Mouse (Mus musculus) Patski (cell line): Measurements from ENCODE around the gene Zfp747. TPM values are rescaled to one million over a fixed set of nuclear protein-coding genes. Genes with fewer than 3 reads are reported as not detected.

Experiments
- ATAC-seq: fragments of 100-300 bp; one replicate; pipeline ENCODE4 v1.8.0; 2021
- CTCF ChIA-PET: fragments of 350-600 bp; sonication (Branson Sonifier 250); formaldehyde crosslinking; loops from one replicate; lab custom pipeline; 2022; ENCODE audit warnings: inconsistent platforms; lab: Charles Lee
- POLR2A ChIA-PET: fragments of 350-600 bp; sonication (Branson Sonifier 250); formaldehyde crosslinking; loops from one replicate; lab custom pipeline; 2022; ENCODE audit warnings: antibody characterized with exemption, inconsistent platforms; lab: Charles Lee
- DNase-seq: peaks from one replicate; pipeline ENCODE4 v3.0.0-alpha.2; 2011; ENCODE audit warnings: low read depth, low spot score
- H3K27me3 ChIP-seq: fragments of 371-371 bp; one replicate; pipeline ENCODE4 v1.5.1; 2021
- CTCF ChIP-seq: fragments of 100-300 bp; IDR thresholded peaks from one replicate; pipeline ENCODE4 v1.5.1; 2021
- in situ Hi-C: fragments of 300-500 bp; cut with MboI; formaldehyde crosslinking; loops from 3 replicates; pipeline ENCODE4 v1.11.1; 2018; ENCODE audit warnings: low pct_unique_long_range_greater_than_20kb, mixed read lengths
- polyA plus RNA-seq: library from polyadenylated mRNA; unstranded; gene quantifications from one replicate; pipeline ENCODE4 v1.2.3, GENCODE M21; 2021

Zfp747 gene
- polyA plus RNA-seq, 1 experiment from 2014 or later: 4.9 TPM

DNA sequence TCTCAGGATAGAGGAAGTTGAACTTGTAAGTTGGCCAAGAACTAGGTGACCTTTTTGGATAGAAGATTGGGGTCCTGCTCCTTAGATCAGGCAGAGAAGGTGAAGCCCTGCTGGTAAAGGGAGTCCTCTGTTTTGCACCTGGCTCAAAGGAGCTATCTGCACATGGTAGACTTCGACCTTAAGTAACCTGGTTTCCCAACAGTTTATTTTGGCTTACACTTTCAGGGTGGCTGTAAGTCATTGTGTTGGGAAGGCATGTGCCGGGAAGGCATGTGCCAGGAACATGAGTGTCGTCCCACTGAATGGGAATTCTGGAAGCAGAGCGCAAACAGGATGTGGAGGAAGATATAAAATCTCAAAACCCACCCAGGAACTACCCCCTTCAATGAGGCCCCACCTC, 40.2 kb downstream of the Zfp747 start:
- DNase-seq (no peak), ATAC-seq (no peak)
- ChIA-PET CTCF (interaction anchor here (0.8 to 1.9 kb wide), 4 partner anchors 17 to 26 kb away, joined by 3 to 5 read pairs (median 4); no protein-coding TSS in a partner anchor), POLR2A (no interaction called here)
- H3K27me3 ChIP-seq: no peaks in the 10 kb centered on the region
- no peak for TF ChIP-seq CTCF
- in situ Hi-C loops: no loop called here

DNA sequence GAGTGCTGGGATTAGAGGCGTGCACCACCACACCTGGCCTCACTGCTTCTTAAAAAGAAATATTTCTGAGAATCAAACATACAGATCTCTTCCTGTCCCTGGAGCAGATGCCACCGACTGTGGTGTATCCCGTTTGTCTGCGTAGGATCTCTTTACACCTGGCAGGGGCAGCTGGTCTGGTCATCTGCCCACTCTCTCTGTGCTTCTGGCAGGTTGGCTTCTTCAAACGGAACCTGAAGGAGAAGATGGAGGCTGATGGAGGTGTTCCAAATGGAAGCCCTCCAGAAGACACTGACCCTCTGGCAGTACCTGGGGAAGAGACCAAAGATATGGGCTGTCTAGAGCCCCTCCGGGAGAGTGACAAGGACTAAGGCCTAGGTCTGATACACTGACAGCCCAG, 42.6 kb downstream of the Zfp747 start:
- CTCF ChIA-PET: no interaction called here
- ATAC-seq: no peak
- no peak for TF ChIP-seq CTCF
- DNase-seq: no peak
- H3K27me3 ChIP-seq: no peaks in the 10 kb centered on the region
- POLR2A ChIA-PET: no interaction called here
- in situ Hi-C loops: no loop called here

DNA sequence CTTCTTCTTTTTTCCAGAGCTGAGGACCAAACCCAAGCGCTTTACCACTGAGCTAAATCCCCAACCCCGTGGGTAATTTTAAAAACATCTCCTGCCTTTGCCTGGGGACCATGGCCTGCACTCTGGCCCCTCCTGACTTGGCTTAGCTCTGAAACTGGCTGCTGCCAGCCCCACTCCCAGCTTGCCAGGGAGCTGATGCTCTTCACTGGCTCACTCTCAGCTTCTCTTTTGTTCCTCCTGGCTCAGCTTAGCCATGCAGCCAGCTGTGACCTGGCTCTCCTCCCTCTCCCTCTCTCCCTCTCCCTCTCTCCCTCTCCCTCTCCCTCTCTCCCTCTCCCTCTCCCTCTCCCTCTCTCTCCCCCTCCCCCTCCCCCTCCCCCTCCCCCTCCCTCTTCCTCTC, 49.2 kb downstream of the Zfp747 start:
- ATAC-seq (no peak), DNase-seq (no peak)
- POLR2A ChIA-PET: interaction anchor here (0.6 kb wide), 1 partner anchor 468 kb away, joined by 6 read pairs; no protein-coding TSS in a partner anchor
- no peak for TF ChIP-seq CTCF
- CTCF ChIA-PET: no interaction called here
- in situ Hi-C loops: no loop called here
- no peaks in the 10 kb centered on the region for H3K27me3 ChIP-seq

DNA sequence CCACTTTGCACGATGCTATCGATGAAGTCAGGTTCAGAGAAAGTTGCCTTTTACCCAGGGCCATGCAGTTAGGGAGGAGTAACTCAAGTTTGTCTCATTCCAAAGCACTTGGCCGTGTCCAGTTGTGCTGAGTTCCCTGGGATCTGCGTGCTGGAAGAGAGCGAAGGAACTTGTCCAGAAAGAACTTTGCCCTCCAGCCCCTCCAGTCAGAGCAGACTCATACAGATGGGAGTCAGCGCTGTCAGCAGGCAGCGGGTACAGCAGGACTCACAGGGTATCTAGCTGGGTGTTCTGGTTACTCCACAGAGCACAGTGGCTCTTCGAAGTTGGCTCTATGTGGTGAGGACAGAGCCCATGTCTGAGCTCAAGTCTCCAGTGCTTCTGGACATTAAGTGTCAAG, 50.3 kb downstream of the Zfp747 start:
- no peak for TF ChIP-seq CTCF
- ChIA-PET CTCF (interaction anchor here (1.3 kb wide), 1 partner anchor 15 kb away, joined by 4 read pairs; no protein-coding TSS in a partner anchor), POLR2A (interaction anchor here (0.6 kb wide), 1 partner anchor 23 kb away, joined by 3 read pairs; no protein-coding TSS in a partner anchor)
- in situ Hi-C loops: no loop called here
- no peak for ATAC-seq
- no peak for DNase-seq
- H3K27me3 ChIP-seq: no peaks in the 10 kb centered on the region

DNA sequence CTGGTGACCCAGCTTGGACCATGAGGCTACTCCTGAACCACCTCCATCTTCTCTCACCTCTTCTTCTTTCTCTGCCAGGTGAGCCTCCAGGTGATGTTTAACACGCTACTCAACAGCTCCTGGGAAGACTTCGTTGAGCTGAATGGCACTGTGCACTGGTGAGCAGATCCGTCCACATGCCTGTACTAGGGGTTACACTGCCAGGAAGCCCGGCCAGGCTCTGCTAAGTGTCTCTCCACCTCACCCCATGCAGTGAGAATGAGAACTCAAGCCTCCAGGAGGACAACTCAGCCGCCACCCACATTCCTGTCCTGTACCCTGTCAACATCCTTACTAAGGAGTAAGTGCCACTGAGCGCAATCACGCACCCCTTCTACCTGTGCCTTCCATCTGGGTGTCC, 50.9 kb downstream of the Zfp747 start:
- H3K27me3 ChIP-seq: no peaks in the 10 kb centered on the region

More for the DNA sequence above, 50.9 kb downstream of the Zfp747 start:
- no peak for ATAC-seq
- DNase-seq: no peak
- POLR2A ChIA-PET: interaction anchor here (0.6 kb wide), 1 partner anchor 24 kb away, joined by 3 read pairs; no protein-coding TSS in a partner anchor
- CTCF ChIA-PET: interaction anchor here (1.3 kb wide), 1 partner anchor 14 kb away, joined by 4 read pairs; no protein-coding TSS in a partner anchor
- no peak for TF ChIP-seq CTCF
- in situ Hi-C loops: no loop called here

Other genes starting within 250 kb of the Zfp747 start
- 0.21 TPM for gene Spn, start 238.2 kb downstream of the Zfp747 start, polyA plus RNA-seq
- 66.6 TPM for gene Cd2bp2, start 180.0 kb downstream of the Zfp747 start, polyA plus RNA-seq
- gene Tbc1d10b, start 167.6 kb downstream of the Zfp747 start, polyA plus RNA-seq: 51.7 TPM
- 6.9 TPM for gene Mylpf, start 167.2 kb downstream of the Zfp747 start, polyA plus RNA-seq
- gene Zfp553, start 143.0 kb downstream of the Zfp747 start, polyA plus RNA-seq: 17.7 TPM
- gene Sept1, start 142.9 kb downstream of the Zfp747 start, polyA plus RNA-seq: 2.1 TPM
- 45.1 TPM for gene Zfp771, start 131.8 kb downstream of the Zfp747 start, polyA plus RNA-seq
- gene Dctpp1, start 115.3 kb downstream of the Zfp747 start, polyA plus RNA-seq: 30.0 TPM
- gene Sephs2, start 102.0 kb downstream of the Zfp747 start, polyA plus RNA-seq: 89.8 TPM
- 0.30 TPM for gene Itgal, start 79.8 kb downstream of the Zfp747 start, polyA plus RNA-seq
- 30.3 TPM for gene Zfp768, start 30.5 kb downstream of the Zfp747 start, polyA plus RNA-seq
- 4.9 TPM for gene 9130019O22Rik, start 11.1 kb upstream of the Zfp747 start, polyA plus RNA-seq
- 10.0 TPM for gene E430018J23Rik, start 17.6 kb upstream of the Zfp747 start, polyA plus RNA-seq
- 2.9 TPM for gene Zfp764, start 30.8 kb upstream of the Zfp747 start, polyA plus RNA-seq
- gene Zfp688, start 46.0 kb upstream of the Zfp747 start, polyA plus RNA-seq: 20.6 TPM
- 5.9 TPM for gene Zfp689, start 73.1 kb upstream of the Zfp747 start, polyA plus RNA-seq
- 71.9 TPM for gene Prr14, start 83.6 kb upstream of the Zfp747 start, polyA plus RNA-seq
- 50.1 TPM for gene Fbrs, start 103.1 kb upstream of the Zfp747 start, polyA plus RNA-seq
- 22.8 TPM for gene Srcap, start 135.9 kb upstream of the Zfp747 start, polyA plus RNA-seq
- 21.1 TPM for gene Gm42715, start 143.5 kb upstream of the Zfp747 start, polyA plus RNA-seq
- not detected for gene Tmem265, start 185.3 kb upstream of the Zfp747 start, polyA plus RNA-seq
- 48.6 TPM for gene Phkg2, start 197.3 kb upstream of the Zfp747 start, polyA plus RNA-seq
- 22.0 TPM for gene Ccdc189, start 212.5 kb upstream of the Zfp747 start, polyA plus RNA-seq
- 42.7 TPM for gene Rnf40, start 212.7 kb upstream of the Zfp747 start, polyA plus RNA-seq
- 20.6 TPM for gene Zfp629, start 239.7 kb upstream of the Zfp747 start, polyA plus RNA-seq